Mouse (Mus musculus) liver, postnatal 0 days (tissue): ENCODE results near the gene Prrg4.

Experiments used
- CTCF ChIP-seq: sonication (generic); IDR thresholded peaks from 2 replicates; pipeline ENCODE4 v1.5.1; 2016; ENCODE audit warnings: antibody characterized with exemption, low read depth
- EP300 ChIP-seq: IDR thresholded peaks from 2 replicates; pipeline ENCODE4 v1.6.1; 2016; ENCODE audit warnings: antibody characterized with exemption, low read depth, mild to moderate bottlenecking

DNA sequence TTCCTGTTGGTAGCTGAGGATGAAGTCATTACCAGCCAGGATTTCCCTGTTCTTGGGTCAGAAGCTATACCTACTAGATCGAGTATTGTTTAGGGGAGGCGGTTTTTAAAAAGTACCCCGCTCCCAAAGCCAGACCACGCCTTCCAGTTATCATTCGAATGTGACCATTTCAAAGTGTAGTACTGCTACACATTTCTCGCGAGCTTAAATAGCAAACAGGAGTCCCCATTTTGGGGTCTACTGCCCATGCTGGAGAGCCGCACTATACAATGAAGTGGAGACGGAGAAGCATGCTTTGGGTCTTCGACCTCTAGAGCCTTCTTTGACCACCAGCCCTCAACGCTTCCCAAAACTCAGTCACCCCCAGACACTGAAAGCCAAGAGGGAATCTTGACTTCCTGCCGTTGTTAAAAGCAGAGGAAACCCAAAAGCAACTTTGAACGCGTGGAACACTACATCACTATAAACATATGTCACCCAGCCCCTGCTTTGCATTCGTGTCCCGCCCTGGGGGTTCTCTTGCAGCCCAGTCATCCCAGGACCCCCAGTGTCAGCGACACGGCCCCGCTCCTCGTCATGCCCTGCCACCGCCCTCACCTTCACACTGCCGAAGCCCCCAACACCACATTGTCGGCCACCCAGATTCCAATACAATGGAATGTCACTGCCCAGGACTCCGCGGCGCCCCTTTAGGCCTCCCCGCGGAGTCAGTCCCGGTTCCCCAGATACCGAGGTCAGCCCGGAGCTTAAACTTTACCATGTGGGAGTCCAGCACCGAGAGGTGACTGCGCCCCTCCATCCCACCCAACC is 33.9 kb downstream of the Prrg4 start:
- TF ChIP-seq CTCF, result no peak; the same call in 1 of the 2 replicates
- no peak for TF ChIP-seq EP300
